Mouse (Mus musculus): Measurements from ENCODE around the gene Ccdc90b. TPM values are rescaled to one million over a fixed set of nuclear protein-coding genes. Genes with fewer than 3 reads are reported as not detected.

Ccdc90b gene
- polyA plus RNA-seq, 1 experiment from 2014 or later = 52.7 TPM

Other genes with a start within 250 kb of the Ccdc90b start
- 7.3 and 8.0 TPM in 2 replicates for gene Ankrd42, start 76.0 kb downstream of the Ccdc90b start, polyA plus RNA-seq (2015; fragmentation: Nextera tagmentation; extraction: Ambion mirVana)
- gene Pcf11, start 108.8 kb downstream of the Ccdc90b start, polyA plus RNA-seq (2015; fragmentation: Nextera tagmentation; extraction: Ambion mirVana) = 17.8 and 20.8 TPM in 2 replicates
- 7.4 and 8.0 TPM in 2 replicates for gene Rab30, start 180.5 kb downstream of the Ccdc90b start, polyA plus RNA-seq (2015; fragmentation: Nextera tagmentation; extraction: Ambion mirVana)